Mouse (Mus musculus): ENCODE measurements around the gene Phldb3. TPM values are rescaled to one million over a fixed set of nuclear protein-coding genes. Genes with fewer than 3 reads are reported as not detected.

The Phldb3 gene
- polyA plus RNA-seq, 1 experiment from 2014 or later = 0.35 TPM

- ATAC-seq = peak; percentile 8; the same call in 1 of the 2 replicates
- no peaks in the 10 kb centered on the region for H3K9me3 ChIP-seq (ENCODE audit: control insufficient read depth, low read length)
- no peaks in the 10 kb centered on the region for H3K27me3 ChIP-seq (replicated peaks; ENCODE audit: control insufficient read depth, insufficient read depth, low read length)
- H3K4me3 ChIP-seq (ENCODE audit: low read length) = no peak overlapping the region
- no peak overlapping the region for H3K27ac ChIP-seq (ENCODE audit: low read length)
- 0 out of 2 replicates have a peak, but pooled peaks cover 2% of the 10 kb centered on the region for H3K36me3 ChIP-seq (ENCODE audit: control insufficient read depth, insufficient read depth, low read length)
- H3K9ac ChIP-seq (ENCODE audit: low read depth, low read length) = no peak overlapping the region
- H3K4me2 ChIP-seq (ENCODE audit: low read depth, low read length) = no peak overlapping the region
- peaks cover 4% of the 10 kb centered on the region; the same call in 1 of the 2 replicates for H3K4me1 ChIP-seq (ENCODE audit: control insufficient read depth, insufficient read depth, low read length)
- WGBS = 60% methylated on average over 5 of the region's 5 CpGs
These were observed 38.1 kb upstream of the Phldb3 start for GRCm38 (mm10) chr7:24572455-24572854.

DNA sequence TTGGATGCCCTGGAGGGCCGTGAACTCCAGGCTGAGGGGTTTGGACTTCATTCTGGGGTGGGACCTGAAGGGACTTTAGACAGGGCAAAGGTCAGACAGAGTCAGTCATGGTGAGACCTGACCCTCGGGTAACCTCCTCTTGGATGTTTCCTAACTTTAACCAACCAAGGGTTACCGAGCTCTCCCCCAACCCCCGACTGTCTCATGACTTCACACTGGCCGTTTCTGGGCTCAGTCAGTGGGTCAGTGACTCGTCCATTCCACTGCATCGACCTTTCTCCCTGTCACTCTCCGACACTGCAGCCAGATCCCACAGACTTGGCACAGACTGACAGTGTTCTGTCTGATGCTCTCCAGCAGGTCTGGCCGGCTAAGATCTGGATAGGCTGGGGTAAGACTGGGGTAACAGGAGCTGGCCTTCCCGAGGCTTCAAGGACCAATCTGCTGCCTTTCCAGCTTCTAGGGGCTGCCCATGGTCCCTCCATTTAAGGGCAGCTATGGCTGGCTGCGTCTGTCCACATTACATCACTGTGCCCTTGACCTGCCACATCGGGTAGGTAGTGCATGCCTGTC is 36.3 kb upstream of the Phldb3 start:
- no peaks in the 10 kb centered on the region for H3K9me3 ChIP-seq (ENCODE audit: control insufficient read depth, low read length)
- H3K4me2 ChIP-seq (ENCODE audit: low read depth, low read length) = no peak overlapping the region
- no peaks in the 10 kb centered on the region for H3K27me3 ChIP-seq (replicated peaks; ENCODE audit: control insufficient read depth, insufficient read depth, low read length)
- no peak overlapping the region for H3K27ac ChIP-seq (ENCODE audit: low read length)
- no peak overlapping the region for H3K9ac ChIP-seq (ENCODE audit: low read depth, low read length)
- ATAC-seq = peak; percentile 36; the same call in 1 of the 2 replicates
- no peak overlapping the region for H3K4me3 ChIP-seq (ENCODE audit: low read length)
- peaks cover 4% of the 10 kb centered on the region; the same call in 1 of the 2 replicates for H3K4me1 ChIP-seq (ENCODE audit: control insufficient read depth, insufficient read depth, low read length)
- no peaks in the 10 kb centered on the region for H3K36me3 ChIP-seq (ENCODE audit: control insufficient read depth, insufficient read depth, low read length)
- WGBS = 65% methylated on average over 12 of the region's 12 CpGs

DNA sequence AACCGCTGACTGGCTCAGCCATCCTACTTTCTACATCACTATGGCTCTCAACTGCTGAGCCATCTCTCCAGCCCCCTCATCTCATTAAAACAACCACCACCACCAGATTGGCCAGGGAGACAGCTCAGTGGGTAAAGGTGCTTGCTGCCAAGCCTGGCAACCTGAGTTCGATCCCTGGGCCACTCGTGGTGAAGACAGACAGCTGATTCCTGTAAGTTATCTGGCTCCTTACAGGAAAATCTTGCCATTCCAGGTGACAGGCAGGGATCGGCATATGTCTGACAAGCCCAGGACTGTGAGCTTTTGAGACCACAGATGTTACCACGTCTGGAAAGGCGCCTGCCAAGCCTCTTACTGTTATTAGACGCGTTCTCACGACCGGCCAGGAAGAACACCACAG is 32.8 kb upstream of the Phldb3 start:
- 90% methylated on average over 10 of the region's 10 CpGs for WGBS
- no peak for ATAC-seq
- Histone ChIP-seq H3K4me2 (ENCODE audit: low read depth, low read length) (no peak overlapping the region), H3K9ac (ENCODE audit: low read depth, low read length) (no peak overlapping the region), H3K27ac (ENCODE audit: low read length) (no peak overlapping the region), H3K27me3 (replicated peaks; ENCODE audit: control insufficient read depth, insufficient read depth, low read length) (no peaks in the 10 kb centered on the region), H3K4me1 (ENCODE audit: control insufficient read depth, insufficient read depth, low read length) (peaks cover 4% of the 10 kb centered on the region; the same call in 1 of the 2 replicates), H3K9me3 (ENCODE audit: control insufficient read depth, low read length) (no peaks in the 10 kb centered on the region), H3K4me3 (ENCODE audit: low read length) (no peak overlapping the region), H3K36me3 (ENCODE audit: control insufficient read depth, insufficient read depth, low read length) (no peaks in the 10 kb centered on the region)

GRCm38 (mm10) chr7:24584876-24585275 is 25.7 kb upstream of the Phldb3 start:
- Histone ChIP-seq H3K9me3 (ENCODE audit: control insufficient read depth, low read length) (no peaks in the 10 kb centered on the region), H3K4me2 (ENCODE audit: low read depth, low read length) (no peak overlapping the region), H3K9ac (ENCODE audit: low read depth, low read length) (no peak overlapping the region), H3K4me3 (ENCODE audit: low read length) (no peak overlapping the region), H3K36me3 (ENCODE audit: control insufficient read depth, insufficient read depth, low read length) (no peaks in the 10 kb centered on the region), H3K27me3 (replicated peaks; ENCODE audit: control insufficient read depth, insufficient read depth, low read length) (peaks cover 16% of the 10 kb centered on the region), H3K27ac (ENCODE audit: low read length) (no peak overlapping the region), H3K4me1 (ENCODE audit: control insufficient read depth, insufficient read depth, low read length) (peaks cover 16% of the 10 kb centered on the region)
- no peak for ATAC-seq
- WGBS = 91% methylated on average over 6 of the region's 6 CpGs

- no peak overlapping the region for H3K27ac ChIP-seq (ENCODE audit: low read length)
- no peaks in the 10 kb centered on the region for H3K9me3 ChIP-seq (ENCODE audit: control insufficient read depth, low read length)
- H3K4me2 ChIP-seq (ENCODE audit: low read depth, low read length) = no peak overlapping the region
- H3K4me1 ChIP-seq (ENCODE audit: control insufficient read depth, insufficient read depth, low read length) = peaks cover 16% of the 10 kb centered on the region
- no peak overlapping the region for H3K9ac ChIP-seq (ENCODE audit: low read depth, low read length)
- 50% methylated on average over 16 of the region's 16 CpGs for WGBS
- no peak overlapping the region for H3K4me3 ChIP-seq (ENCODE audit: low read length)
- peaks cover 16% of the 10 kb centered on the region for H3K27me3 ChIP-seq (replicated peaks; ENCODE audit: control insufficient read depth, insufficient read depth, low read length)
- ATAC-seq = no peak
- H3K36me3 ChIP-seq (ENCODE audit: control insufficient read depth, insufficient read depth, low read length) = no peaks in the 10 kb centered on the region
These were observed 24.6 kb upstream of the Phldb3 start for GRCm38 (mm10) chr7:24585995-24586394.

- H3K27me3 ChIP-seq (replicated peaks; ENCODE audit: control insufficient read depth, insufficient read depth, low read length) = peaks cover 16% of the 10 kb centered on the region
- peak overlapping the region; percentile 76 for H3K9ac ChIP-seq (ENCODE audit: low read depth, low read length)
- H3K4me2 ChIP-seq (ENCODE audit: low read depth, low read length) = peak overlapping the region; percentile 78
- H3K4me1 ChIP-seq (ENCODE audit: control insufficient read depth, insufficient read depth, low read length) = peaks cover 16% of the 10 kb centered on the region
- no peak overlapping the region for H3K27ac ChIP-seq (ENCODE audit: low read length)
- peak overlapping the region; percentile 59 for H3K4me3 ChIP-seq (ENCODE audit: low read length)
- WGBS = 4% methylated on average over 8 of the region's 8 CpGs
- peak; percentile 77 for ATAC-seq
- no peaks in the 10 kb centered on the region for H3K9me3 ChIP-seq (ENCODE audit: control insufficient read depth, low read length)
- no peaks in the 10 kb centered on the region for H3K36me3 ChIP-seq (ENCODE audit: control insufficient read depth, insufficient read depth, low read length)
These were observed 23.7 kb upstream of the Phldb3 start for GRCm38 (mm10) chr7:24586828-24587227.

DNA sequence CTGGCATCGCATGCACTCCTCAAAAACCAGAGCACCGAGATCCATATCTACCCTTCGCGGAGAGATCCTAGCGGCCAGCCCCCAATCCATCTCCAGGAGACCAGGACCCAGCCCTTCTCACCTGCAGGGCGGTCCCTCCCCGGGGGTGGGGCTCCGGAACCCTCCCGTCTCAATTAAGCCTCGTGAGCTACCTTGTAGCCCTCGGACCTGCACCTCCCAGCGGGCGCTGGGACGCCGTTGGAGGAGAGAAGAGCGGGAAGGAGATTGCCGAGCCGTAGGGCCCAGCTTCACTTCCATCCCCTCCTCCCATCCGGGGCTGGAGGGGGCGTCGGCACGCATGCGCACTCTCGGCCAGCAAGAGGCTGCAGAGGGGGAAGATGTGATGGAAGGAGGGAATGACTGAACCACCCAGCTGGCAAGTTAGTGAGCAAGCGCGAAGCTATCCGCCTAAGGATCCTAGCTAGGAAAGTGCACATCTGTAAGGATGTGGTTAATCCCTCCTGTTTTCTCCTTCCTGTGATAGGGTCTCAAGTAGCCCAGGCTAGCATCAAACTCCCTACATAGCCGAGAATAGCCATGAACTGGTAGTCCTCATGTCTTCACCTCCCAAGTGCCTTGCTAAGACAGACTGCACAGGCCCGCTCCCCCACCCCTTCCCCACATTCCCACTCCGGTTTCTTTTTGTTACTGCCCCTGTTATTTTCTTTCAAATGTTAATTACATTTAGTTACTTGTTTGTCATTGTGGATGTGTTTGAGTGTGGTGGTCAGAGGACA is 23.0 kb upstream of the Phldb3 start, which contains the start of the genes Ethe1 and Zfp575:
TSS of gene Ethe1 (plus strand) at position 214 of the 776 bp plus-strand sequence.
TSS of gene Zfp575 (minus strand) at position 312 of the 776 bp plus-strand sequence.
- Histone ChIP-seq H3K4me1 (ENCODE audit: control insufficient read depth, insufficient read depth, low read length) (peaks cover 16% of the 10 kb centered on the region), H3K36me3 (ENCODE audit: control insufficient read depth, insufficient read depth, low read length) (no peaks in the 10 kb centered on the region), H3K27ac (ENCODE audit: low read length) (peak within 1 kb of the TSS; percentile 39; the same call in 1 of the 2 replicates), H3K4me3 (ENCODE audit: low read length) (peak within 1 kb of the TSS; percentile 59), H3K4me2 (ENCODE audit: low read depth, low read length) (peak within 1 kb of the TSS; percentile 78), H3K9me3 (ENCODE audit: control insufficient read depth, low read length) (no peaks in the 10 kb centered on the region), H3K9ac (ENCODE audit: low read depth, low read length) (peak within 1 kb of the TSS; percentile 76), H3K27me3 (replicated peaks; ENCODE audit: control insufficient read depth, insufficient read depth, low read length) (peaks cover 16% of the 10 kb centered on the region)
- WGBS = 8% methylated on average over 30 of the region's 30 CpGs
- ATAC-seq = peak; percentile 39

- WGBS = 64% methylated on average over 13 of the region's 13 CpGs
- peaks cover 16% of the 10 kb centered on the region for H3K4me1 ChIP-seq (ENCODE audit: control insufficient read depth, insufficient read depth, low read length)
- H3K9me3 ChIP-seq (ENCODE audit: control insufficient read depth, low read length) = no peaks in the 10 kb centered on the region
- H3K27ac ChIP-seq (ENCODE audit: low read length) = no peak overlapping the region
- no peak overlapping the region for H3K4me2 ChIP-seq (ENCODE audit: low read depth, low read length)
- no peak overlapping the region for H3K4me3 ChIP-seq (ENCODE audit: low read length)
- no peaks in the 10 kb centered on the region for H3K36me3 ChIP-seq (ENCODE audit: control insufficient read depth, insufficient read depth, low read length)
- H3K9ac ChIP-seq (ENCODE audit: low read depth, low read length) = no peak overlapping the region
- ATAC-seq = peak; percentile 47
- H3K27me3 ChIP-seq (replicated peaks; ENCODE audit: control insufficient read depth, insufficient read depth, low read length) = peaks cover 16% of the 10 kb centered on the region
These were observed 22.2 kb upstream of the Phldb3 start for GRCm38 (mm10) chr7:24588336-24588735.

DNA sequence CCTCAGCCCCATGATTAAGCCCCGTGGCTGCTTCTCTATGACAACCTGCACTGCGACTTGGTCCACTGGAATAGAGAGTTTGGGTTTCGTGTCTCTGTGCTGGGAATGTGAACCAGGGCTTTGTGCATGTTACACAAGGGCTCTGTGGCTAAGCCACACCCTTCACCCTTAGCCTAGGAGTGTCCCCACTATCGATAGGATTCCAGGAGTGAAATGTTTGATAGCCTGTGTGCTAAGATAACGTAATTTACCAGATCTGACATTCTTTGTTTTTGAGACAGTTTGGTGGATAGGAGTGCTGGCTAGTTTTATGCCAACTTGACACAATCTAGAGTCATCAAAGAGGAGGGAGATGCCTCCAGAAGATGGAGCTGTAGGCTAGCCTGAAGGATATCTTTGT is 18.8 kb upstream of the Phldb3 start:
- Histone ChIP-seq H3K27me3 (replicated peaks; ENCODE audit: control insufficient read depth, insufficient read depth, low read length) (no peaks in the 10 kb centered on the region), H3K4me1 (ENCODE audit: control insufficient read depth, insufficient read depth, low read length) (peaks cover 27% of the 10 kb centered on the region), H3K27ac (ENCODE audit: low read length) (no peak overlapping the region), H3K9me3 (ENCODE audit: control insufficient read depth, low read length) (no peaks in the 10 kb centered on the region), H3K4me3 (ENCODE audit: low read length) (no peak overlapping the region), H3K4me2 (ENCODE audit: low read depth, low read length) (no peak overlapping the region), H3K9ac (ENCODE audit: low read depth, low read length) (no peak overlapping the region), H3K36me3 (ENCODE audit: control insufficient read depth, insufficient read depth, low read length) (no peaks in the 10 kb centered on the region)
- ATAC-seq = no peak
- WGBS = 56% methylated on average over 5 of the region's 5 CpGs
